Mouse (Mus musculus) heart, embryonic 16.5 days (tissue): ENCODE measurements around the gene Rasip1. TPM values are rescaled to one million over a fixed set of nuclear protein-coding genes. Genes with fewer than 3 reads are reported as not detected.
A peak's percentile ranks its signal among the peaks of the same experiment; 100 is the strongest.

ENCODE experiments used
- ATAC-seq: fragments of 200-750 bp; cut with Nextera tagmentation; replicated peaks from 2 replicates; pipeline ENCODE4 v1.8.0; 2017; ENCODE audit warnings: moderate number of reproducible peaks; ENCODE audit not compliant: insufficient read depth, low FRiP score; ENCODE audit errors: extremely low read depth
- H3K27ac ChIP-seq: fragments of 300-500 bp; sonication (generic); 2 replicates; pipeline ENCODE4 v1.5.1; 2014; ENCODE audit warnings: mild to moderate bottlenecking, low read length, control low read depth, moderate library complexity
- H3K27me3 ChIP-seq: fragments of 300-500 bp; sonication (generic); 2 replicates; pipeline ENCODE4 v1.6.1; 2014; ENCODE audit warnings: low read length, mixed read lengths; ENCODE audit not compliant: control insufficient read depth, insufficient read depth
- H3K36me3 ChIP-seq: fragments of 300-500 bp; sonication (generic); 2 replicates; pipeline ENCODE4 v1.6.1; 2014; ENCODE audit not compliant: control insufficient read depth, insufficient read depth
- H3K4me1 ChIP-seq: fragments of 300-500 bp; sonication (generic); 2 replicates; pipeline ENCODE4 v1.6.1; 2014; ENCODE audit warnings: low read length, mixed read lengths; ENCODE audit not compliant: control insufficient read depth, insufficient read depth
- H3K4me2 ChIP-seq: fragments of 300-500 bp; sonication (generic); 2 replicates; pipeline ENCODE4 v1.6.1; 2014; ENCODE audit warnings: low read depth, mild to moderate bottlenecking, control low read depth, low read length
- H3K4me3 ChIP-seq: fragments of 300-500 bp; sonication (generic); 2 replicates; pipeline ENCODE4 v1.5.1; 2014; ENCODE audit warnings: mild to moderate bottlenecking, control low read depth, low read length
- H3K9ac ChIP-seq: fragments of 300-500 bp; sonication (generic); 2 replicates; pipeline ENCODE4 v1.6.1; 2014; ENCODE audit warnings: low read length, control low read depth
- H3K9me3 ChIP-seq: fragments of 300-500 bp; sonication (generic); replicated peaks from 2 replicates; pipeline ENCODE4 v1.6.1; 2016; ENCODE audit warnings: low read length; ENCODE audit not compliant: control insufficient read depth
- WGBS: fragments of 180-500 bp; shearing (Covaris S2); extraction: QIAGEN DNeasy Blood & Tissue Kit; methylation state at CpG from one replicate; pipeline ENCODE4 v1.1.7; 2014; 5-methylcytosine and 5-hydroxymethylcytosine counted together
- polyA plus RNA-seq: library from polyadenylated mRNA; unstranded; fragments of >200 nt; fragmentation: Nextera tagmentation; extraction: Ambion mirVana; gene quantifications from 2 replicates; pipeline ENCODE4 v1.2.1, GENCODE M21; 2015

Gene Rasip1
- polyA plus RNA-seq, 1 experiment from 2014 or later, result 15.4 TPM

GRCm38 (mm10) chr7:45628364-45629294 lies 1.3 kb downstream of the Rasip1 start:
- Histone ChIP-seq H3K4me1 (peaks cover 13% of the 10 kb centered on the region), H3K27me3 (peaks cover 10% of the 10 kb centered on the region; the same call in 1 of the 2 replicates), H3K27ac (peak overlapping the region; percentile 65), H3K36me3 (no peaks in the 10 kb centered on the region), H3K4me2 (peak overlapping the region; percentile 95), H3K9ac (peak overlapping the region; percentile 86), H3K4me3 (peak overlapping the region; percentile 65), H3K9me3 (no peaks in the 10 kb centered on the region)
- WGBS, result 1% methylated on average over 105 of the region's 105 CpGs
- ATAC-seq, result peak; percentile 67

DNA sequence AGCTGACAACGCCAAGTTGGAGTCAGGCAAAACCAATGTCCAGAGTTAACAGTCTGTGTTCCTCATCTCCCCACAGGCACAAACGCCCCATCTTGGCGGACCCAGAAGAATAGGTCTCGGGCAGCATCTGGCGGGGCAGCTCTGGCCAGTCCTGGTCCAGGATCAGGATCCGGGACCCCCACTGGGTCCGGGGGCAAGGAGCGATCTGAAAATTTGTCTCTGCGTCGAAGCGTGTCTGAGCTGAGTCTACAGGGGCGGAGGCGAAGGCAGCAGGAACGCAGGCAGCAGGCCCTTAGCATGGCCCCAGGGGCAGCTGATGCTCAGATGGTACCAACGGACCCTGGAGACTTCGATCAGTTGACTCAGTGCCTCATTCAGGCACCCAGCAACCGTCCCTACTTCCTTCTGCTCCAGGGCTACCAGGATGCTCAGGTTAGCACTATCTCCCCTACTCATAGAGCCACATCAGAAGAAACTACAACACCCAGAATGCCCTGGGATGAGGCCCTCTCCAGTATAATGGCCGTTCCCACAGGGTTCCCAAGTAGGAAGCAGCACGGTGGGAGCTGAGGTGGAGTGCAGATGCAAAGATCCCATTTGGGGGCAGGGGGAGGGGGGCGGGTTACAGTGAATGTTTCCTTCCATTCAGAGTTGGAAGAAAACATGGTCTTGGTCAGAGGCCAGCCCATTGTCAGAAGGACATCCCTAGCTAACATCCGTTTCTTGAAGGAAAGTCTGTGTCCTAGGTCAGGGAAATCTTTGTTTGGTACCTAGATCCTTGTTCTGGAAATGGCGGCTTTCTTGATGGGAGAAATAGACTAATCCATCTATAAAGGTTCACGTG lies 3.0 kb downstream of the Rasip1 start:
- H3K4me3 ChIP-seq, result no peak overlapping the region; the same call in 1 of the 2 replicates
- H3K27ac ChIP-seq, result peak overlapping the region; percentile 18; the same call in 1 of the 2 replicates
- peaks cover 10% of the 10 kb centered on the region; the same call in 1 of the 2 replicates for H3K27me3 ChIP-seq
- H3K4me2 ChIP-seq, result peak overlapping the region; percentile 95; the same call in 1 of the 2 replicates
- WGBS, result 68% methylated on average over 23 of the region's 23 CpGs
- ATAC-seq, result no peak
- no peaks in the 10 kb centered on the region for H3K9me3 ChIP-seq
- H3K36me3 ChIP-seq, result no peaks in the 10 kb centered on the region
- H3K9ac ChIP-seq, result no peak overlapping the region
- peaks cover 13% of the 10 kb centered on the region for H3K4me1 ChIP-seq

DNA sequence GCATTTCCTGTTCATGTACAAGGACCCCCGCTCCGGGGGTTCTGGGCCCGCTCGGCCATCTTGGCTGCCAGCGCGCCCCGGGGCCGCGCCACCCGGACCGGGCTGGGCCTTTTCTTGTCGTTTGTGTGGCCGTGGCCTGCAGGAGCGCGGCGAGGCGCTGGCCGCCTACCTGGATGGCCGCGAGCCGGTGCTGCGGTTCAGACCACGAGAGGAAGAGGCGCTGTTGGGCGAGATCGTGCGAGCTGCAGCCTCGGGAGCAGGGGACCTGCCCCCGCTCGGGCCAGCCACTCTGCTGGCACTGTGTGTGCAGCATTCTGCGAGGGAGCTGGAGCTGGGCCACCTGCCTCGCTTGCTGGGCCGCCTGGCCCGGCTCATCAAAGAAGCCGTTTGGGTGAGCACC lies 5.2 kb downstream of the Rasip1 start:
- H3K9ac ChIP-seq, result peak overlapping the region; percentile 62
- H3K4me2 ChIP-seq, result peak overlapping the region; percentile 64
- peaks cover 20% of the 10 kb centered on the region for H3K4me1 ChIP-seq
- H3K27ac ChIP-seq, result 0 out of 2 replicates have a peak overlapping the region, but pooled peaks have one; percentile 21
- H3K27me3 ChIP-seq, result peaks cover 9% of the 10 kb centered on the region; the same call in 1 of the 2 replicates
- peaks cover 9% of the 10 kb centered on the region for H3K36me3 ChIP-seq
- ATAC-seq, result no peak
- 29% methylated on average over 34 of the region's 35 CpGs for WGBS
- H3K4me3 ChIP-seq, result peak overlapping the region; percentile 38
- no peaks in the 10 kb centered on the region for H3K9me3 ChIP-seq

GRCm38 (mm10) chr7:45634946-45635681 lies 7.8 kb downstream of the Rasip1 start:
- peak overlapping the region; percentile 79 for H3K27ac ChIP-seq
- H3K36me3 ChIP-seq, result peaks cover 9% of the 10 kb centered on the region
- H3K4me3 ChIP-seq, result no peak overlapping the region
- H3K9me3 ChIP-seq, result no peaks in the 10 kb centered on the region
- ATAC-seq, result no peak
- no peak overlapping the region for H3K9ac ChIP-seq
- H3K27me3 ChIP-seq, result 0 out of 2 replicates have a peak, but pooled peaks cover 2% of the 10 kb centered on the region
- H3K4me2 ChIP-seq, result no peak overlapping the region
- H3K4me1 ChIP-seq, result peaks cover 27% of the 10 kb centered on the region
- WGBS, result 68% methylated on average over 11 of the region's 11 CpGs

DNA sequence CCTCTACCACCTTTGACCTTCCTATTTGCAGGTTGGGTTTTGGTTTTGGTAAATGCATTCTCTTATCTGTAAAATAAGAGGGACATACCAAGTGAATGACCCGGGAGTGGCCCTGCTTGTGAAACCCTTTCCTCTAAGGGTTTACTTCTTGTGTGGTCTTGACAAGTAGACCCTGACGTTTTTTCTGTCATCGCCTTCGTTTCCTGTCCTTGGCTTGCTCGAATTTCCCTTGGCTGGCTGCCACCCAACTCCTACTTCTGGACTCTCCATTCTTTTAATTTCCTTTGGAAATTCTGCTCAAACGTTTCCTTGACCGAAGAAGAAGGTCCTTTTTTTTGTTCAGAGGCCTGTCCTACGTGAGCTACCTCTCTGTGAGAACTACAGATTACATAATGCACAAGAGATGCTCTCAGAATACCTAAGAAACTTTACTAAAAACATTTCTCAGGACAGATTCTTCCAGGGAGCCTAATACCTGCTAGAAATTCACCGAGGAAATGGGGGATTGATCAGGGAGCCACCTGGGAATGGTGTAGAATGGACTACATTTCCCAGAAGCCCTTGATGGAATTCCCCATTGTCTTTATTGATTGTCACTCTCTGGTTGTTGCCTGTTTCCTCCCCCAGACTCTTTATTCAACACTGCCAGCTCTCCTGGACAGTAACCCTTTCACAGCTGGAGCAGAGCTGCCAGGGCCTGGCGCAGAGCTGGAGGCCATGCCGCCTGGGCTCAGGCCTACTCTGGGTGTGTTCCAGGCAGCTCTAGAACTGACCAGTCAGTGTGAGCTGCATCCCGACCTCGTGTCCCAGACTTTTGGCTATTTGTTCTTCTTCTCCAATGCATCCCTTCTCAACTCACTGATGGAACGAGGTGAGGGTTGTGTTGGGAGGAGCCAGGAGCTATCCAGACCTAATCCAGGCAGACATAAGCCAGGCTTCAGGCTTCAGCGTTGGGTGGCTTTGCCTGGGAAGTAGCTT lies 8.7 kb downstream of the Rasip1 start:
- WGBS, result 56% methylated on average over 15 of the region's 15 CpGs
- H3K27ac ChIP-seq, result peak overlapping the region; percentile 79
- no peaks in the 10 kb centered on the region for H3K9me3 ChIP-seq
- H3K4me2 ChIP-seq, result peak overlapping the region; percentile 14
- H3K36me3 ChIP-seq, result peaks cover 9% of the 10 kb centered on the region
- peaks cover 33% of the 10 kb centered on the region for H3K4me1 ChIP-seq
- H3K9ac ChIP-seq, result no peak overlapping the region
- no peak overlapping the region for H3K4me3 ChIP-seq
- 0 out of 2 replicates have a peak, but pooled peaks cover 2% of the 10 kb centered on the region for H3K27me3 ChIP-seq
- ATAC-seq, result no peak; the same call in 1 of the 2 replicates

DNA sequence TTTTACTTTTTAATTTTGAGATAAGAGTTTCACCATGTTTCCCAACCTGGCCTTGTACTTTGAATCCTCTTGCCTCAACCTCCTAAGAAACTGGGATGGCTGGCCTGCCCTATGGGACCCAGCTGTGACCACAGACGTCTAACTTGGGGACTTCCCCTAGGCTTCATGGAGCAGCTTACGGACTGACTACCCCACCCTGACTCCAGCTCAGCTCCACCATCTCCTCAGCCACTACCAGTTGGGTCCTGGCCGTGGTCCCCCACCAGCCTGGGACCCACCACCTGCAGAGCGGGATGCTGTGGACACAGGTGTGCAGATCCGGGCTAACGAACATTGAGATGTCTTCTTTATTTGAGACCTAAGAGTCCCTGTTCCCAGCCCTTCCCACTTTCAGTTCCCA lies 10.4 kb downstream of the Rasip1 start:
- Histone ChIP-seq H3K9me3 (no peaks in the 10 kb centered on the region), H3K4me2 (peak overlapping the region; percentile 53; the same call in 1 of the 2 replicates), H3K4me3 (no peak overlapping the region), H3K27me3 (no peaks in the 10 kb centered on the region), H3K27ac (no peak overlapping the region), H3K36me3 (peaks cover 9% of the 10 kb centered on the region), H3K9ac (no peak overlapping the region), H3K4me1 (peaks cover 44% of the 10 kb centered on the region)
- 91% methylated on average over 6 of the region's 6 CpGs for WGBS
- no peak for ATAC-seq

- Histone ChIP-seq H3K4me3 (peak overlapping the region; percentile 18), H3K27me3 (no peaks in the 10 kb centered on the region), H3K27ac (no peak overlapping the region), H3K9ac (peak overlapping the region; percentile 43; the same call in 1 of the 2 replicates), H3K36me3 (peaks cover 9% of the 10 kb centered on the region), H3K4me1 (peaks cover 42% of the 10 kb centered on the region), H3K4me2 (peak overlapping the region; percentile 53), H3K9me3 (no peaks in the 10 kb centered on the region)
- peak; percentile 77 for ATAC-seq
- 29% methylated on average over 29 of the region's 29 CpGs for WGBS
Measured at GRCm38 (mm10) chr7:45638623-45639401, 11.5 kb downstream of the Rasip1 start.
